Mouse (Mus musculus) myocyte (in vitro differentiated cells): ENCODE measurements at regions not wholly inside any gene's neighbourhood (a gene's known extent, or its start where the extent isn't known, plus 50 kb on each side); places are given as distances from the start of the nearest gene placed in this dataset.

Experiments used
- CEBPB ChIP-seq: IDR thresholded peaks from 2 replicates; pipeline ENCODE4 v1.6.1; 2011; ENCODE audit warnings: mild to moderate bottlenecking, moderate library complexity; ENCODE audit not compliant: poor library complexity, insufficient read depth, severe bottlenecking
- MAX ChIP-seq: IDR thresholded peaks from one replicate; pipeline ENCODE4 v1.6.1; 2011; ENCODE audit warnings: low read depth, mild to moderate bottlenecking, control low read depth
- POLR2A ChIP-seq: IDR thresholded peaks from one replicate; pipeline ENCODE4 v1.6.1; 2011; ENCODE audit warnings: low read depth, mild to moderate bottlenecking, control low read depth, moderate library complexity; ENCODE audit not compliant: insufficient read length
- POLR2AphosphoS2 ChIP-seq: IDR thresholded peaks from one replicate; pipeline ENCODE4 v1.6.1; 2011; ENCODE audit warnings: low read depth, control low read depth; ENCODE audit not compliant: insufficient read length
- TCF12 ChIP-seq: IDR thresholded peaks from one replicate; pipeline ENCODE4 v1.6.1; 2011; ENCODE audit warnings: mild to moderate bottlenecking, control low read depth; ENCODE audit not compliant: poor library complexity, insufficient read depth, severe bottlenecking
- TCF3 ChIP-seq: IDR thresholded peaks from one replicate; pipeline ENCODE4 v1.6.1; 2011; ENCODE audit warnings: low read depth, control low read depth; ENCODE audit not compliant: insufficient read length

GRCm38 (mm10) chrX:161661936-161662335 is 54.9 kb upstream of the Rai2 start:
- TF ChIP-seq MAX (no peak), POLR2A (no peak), TCF3 (no peak), CEBPB (no peak), TCF12 (no peak), POLR2AphosphoS2 (no peak)
